Mouse (Mus musculus): ENCODE results near the gene Nmd3. TPM values are rescaled to one million over a fixed set of nuclear protein-coding genes. Genes with fewer than 3 reads are reported as not detected.

Gene Nmd3
- total RNA-seq, 1 experiment, result 213 TPM

DNA sequence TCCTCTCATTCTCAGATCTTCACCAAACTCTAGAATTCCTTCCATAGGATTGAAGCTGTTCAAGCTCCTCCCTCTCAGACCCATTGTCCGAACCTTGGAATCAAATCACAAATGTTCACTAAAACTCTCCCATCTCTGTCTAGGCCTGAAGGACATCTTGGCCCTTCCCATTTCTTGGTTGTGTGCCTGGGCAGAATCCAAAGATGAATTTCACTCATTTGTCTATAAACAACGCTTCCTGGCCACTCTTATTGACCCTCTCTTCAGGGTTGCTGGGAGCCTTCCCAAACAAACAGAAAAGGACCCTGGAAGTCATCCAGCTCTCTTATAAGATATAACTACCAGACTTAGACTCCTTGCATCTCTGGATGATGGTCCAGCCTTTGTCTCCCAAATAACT is 76.2 kb downstream of the Nmd3 start:
- no peaks in the 10 kb centered on the region for H3K4me1 ChIP-seq (ENCODE audit: control insufficient read depth in 2 of 2, insufficient read depth in 2 of 2, low read length in 2 of 2, poor library complexity in 1 of 2)
- H3K9ac ChIP-seq (ENCODE audit: insufficient read depth, low read depth, low read length, poor library complexity, severe bottlenecking), result no peak overlapping the region
- in situ Hi-C loops (cut with MboI; ENCODE audit: low sequenced_read_pairs in 2 of 2, unreplicated experiment in 2 of 2), result no loop called here
- no peak for TF ChIP-seq HCFC1 (IDR thresholded peaks at IDR 0.05; ENCODE audit: borderline replicate concordance, insufficient read depth, low read length)
- no peak for TF ChIP-seq MAFK (IDR thresholded peaks at IDR 0.05; ENCODE audit: insufficient read depth, low read depth, low read length)
- no peak for TF ChIP-seq ZNF384 (IDR thresholded peaks at IDR 0.05; ENCODE audit: low read depth, low read length)
- no peak for TF ChIP-seq ZC3H11A (IDR thresholded peaks at IDR 0.05; ENCODE audit: borderline replicate concordance, low read depth, low read length)
- no peak for TF ChIP-seq CHD2 (IDR thresholded peaks at IDR 0.05; ENCODE audit: low read depth, low read length)
- no peaks in the 10 kb centered on the region; the same call in 1 of the 2 replicates for H3K36me3 ChIP-seq (ENCODE audit: control insufficient read depth, insufficient read depth, low read length, poor library complexity, severe bottlenecking)
- no peaks in the 10 kb centered on the region for H3K9me3 ChIP-seq (ENCODE audit: control insufficient read depth, insufficient read depth, low read depth, low read length)
- H3K4me3 ChIP-seq (ENCODE audit: insufficient read depth in 1 of 2, low read depth in 1 of 2, low read length in 2 of 2, poor library complexity in 1 of 2, severe bottlenecking in 1 of 2), result no peak overlapping the region
- DNase-seq (ENCODE audit: low read depth, low spot score), result no peak
- H3K27ac ChIP-seq (ENCODE audit: insufficient read depth, low read depth, low read length, poor library complexity, severe bottlenecking), result no peak overlapping the region

DNA sequence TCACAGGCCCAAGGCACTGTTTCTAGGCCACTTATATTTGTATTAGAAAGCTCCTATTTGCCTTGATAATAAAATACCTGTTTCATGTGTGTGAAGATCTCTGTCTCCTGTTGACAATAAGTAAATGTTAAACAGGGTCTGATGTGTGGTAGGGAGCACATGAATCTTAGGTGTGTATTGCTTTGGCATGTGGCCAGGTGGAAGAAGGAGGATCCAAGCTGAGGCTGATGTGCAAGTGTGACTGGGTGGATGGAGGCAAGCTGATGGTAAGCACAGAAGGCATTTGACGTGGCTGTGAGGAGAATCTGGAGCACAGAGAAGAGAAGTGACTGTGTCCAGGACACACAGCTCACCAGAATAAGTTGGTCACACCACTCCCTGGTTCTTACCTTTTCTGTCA is 77.3 kb downstream of the Nmd3 start:
- H3K4me1 ChIP-seq (ENCODE audit: control insufficient read depth in 2 of 2, insufficient read depth in 2 of 2, low read length in 2 of 2, poor library complexity in 1 of 2), result no peaks in the 10 kb centered on the region
- no peak overlapping the region for H3K4me3 ChIP-seq (ENCODE audit: insufficient read depth in 1 of 2, low read depth in 1 of 2, low read length in 2 of 2, poor library complexity in 1 of 2, severe bottlenecking in 1 of 2)
- H3K9ac ChIP-seq (ENCODE audit: insufficient read depth, low read depth, low read length, poor library complexity, severe bottlenecking), result no peak overlapping the region
- DNase-seq (ENCODE audit: low read depth, low spot score), result no peak
- TF ChIP-seq ZC3H11A (IDR thresholded peaks at IDR 0.05; ENCODE audit: borderline replicate concordance, low read depth, low read length), result no peak
- no peak for TF ChIP-seq CHD2 (IDR thresholded peaks at IDR 0.05; ENCODE audit: low read depth, low read length)
- no peak for TF ChIP-seq HCFC1 (IDR thresholded peaks at IDR 0.05; ENCODE audit: borderline replicate concordance, insufficient read depth, low read length)
- no peak for TF ChIP-seq MAFK (IDR thresholded peaks at IDR 0.05; ENCODE audit: insufficient read depth, low read depth, low read length)
- TF ChIP-seq ZNF384 (IDR thresholded peaks at IDR 0.05; ENCODE audit: low read depth, low read length), result no peak
- in situ Hi-C loops (cut with MboI; ENCODE audit: low sequenced_read_pairs in 2 of 2, unreplicated experiment in 2 of 2), result no loop called here
- no peaks in the 10 kb centered on the region; the same call in 1 of the 2 replicates for H3K36me3 ChIP-seq (ENCODE audit: control insufficient read depth, insufficient read depth, low read length, poor library complexity, severe bottlenecking)
- no peaks in the 10 kb centered on the region for H3K9me3 ChIP-seq (ENCODE audit: control insufficient read depth, insufficient read depth, low read depth, low read length)
- H3K27ac ChIP-seq (ENCODE audit: insufficient read depth, low read depth, low read length, poor library complexity, severe bottlenecking), result no peak overlapping the region

DNA sequence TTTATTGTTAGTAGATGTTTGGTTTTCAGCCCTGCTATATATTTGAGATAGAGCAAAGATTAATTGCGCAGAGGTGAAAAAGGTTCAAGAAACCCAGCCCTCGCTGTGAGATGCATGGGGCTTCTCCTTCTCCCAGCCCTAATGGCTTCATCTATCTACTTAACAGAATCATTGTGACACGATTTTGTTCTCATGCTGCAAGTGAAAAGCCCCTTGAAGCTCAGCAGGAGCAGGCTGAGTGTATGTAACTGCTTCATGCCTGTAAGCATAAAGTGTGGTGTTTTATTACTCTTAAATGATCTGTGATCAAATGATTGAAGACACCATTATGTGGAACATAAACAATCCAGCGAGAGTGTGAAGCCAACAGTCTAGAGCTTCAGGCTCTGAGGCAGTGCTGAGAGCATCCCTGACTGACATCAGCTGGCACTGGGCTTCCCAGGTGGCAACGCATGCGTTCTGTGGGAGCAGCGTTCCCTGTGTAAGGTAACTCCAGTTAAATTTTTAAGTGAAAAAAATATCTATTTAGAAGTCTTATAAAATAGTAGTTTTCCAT is 79.1 kb downstream of the Nmd3 start:
- no peak overlapping the region for H3K9ac ChIP-seq (ENCODE audit: insufficient read depth, low read depth, low read length, poor library complexity, severe bottlenecking)
- H3K4me1 ChIP-seq (ENCODE audit: control insufficient read depth in 2 of 2, insufficient read depth in 2 of 2, low read length in 2 of 2, poor library complexity in 1 of 2), result no peaks in the 10 kb centered on the region
- no peak overlapping the region for H3K27ac ChIP-seq (ENCODE audit: insufficient read depth, low read depth, low read length, poor library complexity, severe bottlenecking)
- no peaks in the 10 kb centered on the region for H3K9me3 ChIP-seq (ENCODE audit: control insufficient read depth, insufficient read depth, low read depth, low read length)
- in situ Hi-C loops (cut with MboI; ENCODE audit: low sequenced_read_pairs in 2 of 2, unreplicated experiment in 2 of 2), result no loop called here
- no peak for TF ChIP-seq HCFC1 (IDR thresholded peaks at IDR 0.05; ENCODE audit: borderline replicate concordance, insufficient read depth, low read length)
- TF ChIP-seq ZNF384 (IDR thresholded peaks at IDR 0.05; ENCODE audit: low read depth, low read length), result no peak
- DNase-seq (ENCODE audit: low read depth, low spot score), result no peak
- no peaks in the 10 kb centered on the region; the same call in 1 of the 2 replicates for H3K36me3 ChIP-seq (ENCODE audit: control insufficient read depth, insufficient read depth, low read length, poor library complexity, severe bottlenecking)
- no peak overlapping the region for H3K4me3 ChIP-seq (ENCODE audit: insufficient read depth in 1 of 2, low read depth in 1 of 2, low read length in 2 of 2, poor library complexity in 1 of 2, severe bottlenecking in 1 of 2)

DNA sequence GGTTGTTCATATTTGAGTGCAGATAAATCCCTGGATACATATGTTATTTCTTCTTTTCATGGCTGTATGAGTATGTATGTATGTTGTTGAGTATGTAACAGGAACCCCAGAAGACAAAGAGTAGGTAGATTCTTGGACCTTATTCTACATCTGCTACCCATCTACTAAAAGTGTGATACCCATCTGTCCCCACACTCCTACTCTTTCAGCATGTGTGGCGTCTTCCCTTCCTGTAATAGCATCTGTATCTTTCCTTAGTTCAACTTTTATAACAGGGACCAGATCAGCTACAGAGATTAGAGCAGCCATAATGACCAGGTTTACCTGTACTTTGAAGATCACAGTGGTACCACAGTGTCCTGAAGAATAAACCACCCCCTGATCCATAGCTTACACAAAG is 81.4 kb downstream of the Nmd3 start:
- no peak overlapping the region for H3K9ac ChIP-seq (ENCODE audit: insufficient read depth, low read depth, low read length, poor library complexity, severe bottlenecking)
- no peak for TF ChIP-seq ZNF384 (IDR thresholded peaks at IDR 0.05; ENCODE audit: low read depth, low read length)
- TF ChIP-seq ZC3H11A (IDR thresholded peaks at IDR 0.05; ENCODE audit: borderline replicate concordance, low read depth, low read length), result no peak
- no peak for TF ChIP-seq CHD2 (IDR thresholded peaks at IDR 0.05; ENCODE audit: low read depth, low read length)
- no peak for TF ChIP-seq MAFK (IDR thresholded peaks at IDR 0.05; ENCODE audit: insufficient read depth, low read depth, low read length)
- no peak for TF ChIP-seq HCFC1 (IDR thresholded peaks at IDR 0.05; ENCODE audit: borderline replicate concordance, insufficient read depth, low read length)
- H3K4me3 ChIP-seq (ENCODE audit: insufficient read depth in 1 of 2, low read depth in 1 of 2, low read length in 2 of 2, poor library complexity in 1 of 2, severe bottlenecking in 1 of 2), result no peak overlapping the region
- H3K4me1 ChIP-seq (ENCODE audit: control insufficient read depth in 2 of 2, insufficient read depth in 2 of 2, low read length in 2 of 2, poor library complexity in 1 of 2), result no peaks in the 10 kb centered on the region
- in situ Hi-C loops (cut with MboI; ENCODE audit: low sequenced_read_pairs in 2 of 2, unreplicated experiment in 2 of 2), result no loop called here
- no peaks in the 10 kb centered on the region for H3K36me3 ChIP-seq (ENCODE audit: control insufficient read depth, insufficient read depth, low read length, poor library complexity, severe bottlenecking)
- no peak for DNase-seq (ENCODE audit: low read depth, low spot score)
- no peak overlapping the region for H3K27ac ChIP-seq (ENCODE audit: insufficient read depth, low read depth, low read length, poor library complexity, severe bottlenecking)
- no peaks in the 10 kb centered on the region for H3K9me3 ChIP-seq (ENCODE audit: control insufficient read depth, insufficient read depth, low read depth, low read length)

Other genes with a start within 250 kb of the Nmd3 start
- 13.7 and 19.7 TPM in 2 replicates for gene B3galnt1, start 123.0 kb upstream of the Nmd3 start, total RNA-seq (2012; rRNA removed)
- gene Sptssb, start 138.0 kb downstream of the Nmd3 start, total RNA-seq (2012; rRNA removed), result not detected in 2 replicates

Data from ES-E14 (cell line).